In the genomic region with DNA sequence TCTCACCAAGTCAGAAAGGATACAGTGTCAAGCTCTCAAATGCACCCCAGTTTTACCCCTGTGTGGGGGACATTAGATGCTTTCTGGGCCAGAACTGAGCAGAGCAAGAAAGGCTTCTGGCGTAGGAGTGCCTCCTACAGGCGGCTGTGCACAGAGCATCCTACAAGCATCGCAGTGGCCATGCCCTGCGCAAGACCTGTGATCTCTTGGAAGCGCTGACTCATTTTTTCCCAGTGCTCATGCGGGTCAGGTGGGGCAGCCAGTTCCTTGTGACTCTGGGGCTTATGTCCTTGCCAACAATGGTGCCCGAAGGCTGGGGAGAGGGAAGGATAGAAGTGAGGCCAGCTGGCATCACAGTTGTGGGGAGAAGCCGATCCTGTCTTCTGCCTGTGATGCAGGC, we compare ENCODE assay signal across 10 mouse cellular contexts. TPM values are rescaled to one million over a fixed set of nuclear protein-coding genes. Genes with fewer than 3 reads are reported as not detected.
DNase-seq lines count a peak whose midpoint lies in the region; ATAC-seq and TF ChIP-seq lines count a peak whose summit lies in the region.
"Had no signal": no experiment of that assay in that cellular context is flagged by ENCODE, and none has a peak within 500 bp of the region (broad histone marks: within the 10 kb centered on the region; RNA-seq: fewer than 3 reads in every experiment).

No protein-coding gene starts in this region.

- H3K36me3 ChIP-seq in forebrain, postnatal 0 days (ENCODE audit: insufficient read depth): 0 out of 2 replicates have a peak, but pooled peaks cover 4% of the 10 kb centered on the region
- no peaks in the 10 kb centered on the region for H3K36me3 ChIP-seq in forebrain, embryonic 11.5 days (ENCODE audit: control insufficient read depth, insufficient read depth, low read length)
- H3K36me3 ChIP-seq in midbrain, embryonic 11.5 days (ENCODE audit: control insufficient read depth, insufficient read depth, low read length): no peaks in the 10 kb centered on the region
- no peaks in the 10 kb centered on the region for H3K36me3 ChIP-seq in midbrain, embryonic 10.5 days
- H3K36me3 ChIP-seq: hindbrain, embryonic 15.5 days had no signal

- no peak overlapping the region for H3K4me2 ChIP-seq in forebrain, postnatal 0 days (ENCODE audit: low read depth)
- H3K4me2 ChIP-seq in forebrain, embryonic 11.5 days (ENCODE audit: low read depth, low read length, severe bottlenecking): no peak overlapping the region
- no peak overlapping the region for H3K4me2 ChIP-seq in midbrain, embryonic 11.5 days
- H3K4me2 ChIP-seq: hindbrain, embryonic 15.5 days had no signal

- H3K27me3 ChIP-seq in forebrain, postnatal 0 days (ENCODE audit: insufficient read depth, low read length): no peaks in the 10 kb centered on the region
- no peaks in the 10 kb centered on the region for H3K27me3 ChIP-seq in forebrain, embryonic 11.5 days (ENCODE audit: control insufficient read depth, insufficient read depth, low read length)
- no peaks in the 10 kb centered on the region for H3K27me3 ChIP-seq in midbrain, embryonic 11.5 days (ENCODE audit: control insufficient read depth, insufficient read depth, low read length)
- H3K27me3 ChIP-seq in midbrain, embryonic 10.5 days (ENCODE audit: low read depth, poor library complexity, severe bottlenecking): no peaks in the 10 kb centered on the region
- H3K27me3 ChIP-seq: hindbrain, embryonic 15.5 days had no signal

- H3K4me3 ChIP-seq in forebrain, postnatal 0 days (ENCODE audit: low read depth, low read length): no peak overlapping the region
- H3K4me3 ChIP-seq in forebrain, embryonic 11.5 days (ENCODE audit: low read depth, low read length): no peak overlapping the region
- H3K4me3 ChIP-seq in midbrain, embryonic 11.5 days (ENCODE audit: low read depth, low read length): no peak overlapping the region
- H3K4me3 ChIP-seq in midbrain, embryonic 10.5 days: no peak overlapping the region
- no peak overlapping the region for H3K4me3 ChIP-seq in embryonic fibroblast, embryonic 13.5 days (ENCODE audit: insufficient read depth, low read length)
- H3K4me3 ChIP-seq: hindbrain, embryonic 15.5 days; myocyte had no signal

- TF ChIP-seq POLR2A in embryonic fibroblast, embryonic 13.5 days (IDR thresholded peaks at IDR 0.05; ENCODE audit: low read depth, low read length): no peak

- no peak for ATAC-seq in forebrain, postnatal 0 days
- ATAC-seq in forebrain, embryonic 11.5 days (replicated peaks; ENCODE audit: low FRiP score): no peak
- ATAC-seq in midbrain, embryonic 11.5 days (ENCODE audit: low FRiP score): no peak

- no peaks in the 10 kb centered on the region for H3K9me3 ChIP-seq in forebrain, postnatal 0 days (ENCODE audit: low read length)
- H3K9me3 ChIP-seq in forebrain, embryonic 11.5 days (ENCODE audit: control insufficient read depth, low read length): no peaks in the 10 kb centered on the region
- H3K9me3 ChIP-seq in midbrain, embryonic 11.5 days (ENCODE audit: control insufficient read depth, low read length): no peaks in the 10 kb centered on the region
- H3K9me3 ChIP-seq in midbrain, embryonic 10.5 days (replicated peaks): no peaks in the 10 kb centered on the region
- H3K9me3 ChIP-seq: hindbrain, embryonic 15.5 days had no signal

- DNase-seq in forebrain, postnatal 0 days: no peak
- DNase-seq in forebrain, embryonic 11.5 days (ENCODE audit: low spot score): no peak
- DNase-seq in midbrain, embryonic 11.5 days (ENCODE audit: low spot score, missing footprints): peak; percentile 81
- no peak for DNase-seq in midbrain, embryonic 10.5 days (ENCODE audit: low spot score)
- DNase-seq in adrenal gland, postnatal 25 days: peak; percentile 74
- peak; percentile 35 for DNase-seq in naive thymus-derived CD4-positive, alpha-beta T cell, adult 2 months (ENCODE audit: low read depth)
- DNase-seq in ovary, postnatal 14 days (ENCODE audit: low spot score): no peak

- no peak overlapping the region for H3K9ac ChIP-seq in forebrain, postnatal 0 days
- no peak overlapping the region for H3K9ac ChIP-seq in forebrain, embryonic 11.5 days (ENCODE audit: low read length)
- no peak overlapping the region for H3K9ac ChIP-seq in midbrain, embryonic 11.5 days (ENCODE audit: low read length)
- H3K9ac ChIP-seq: hindbrain, embryonic 15.5 days had no signal

- H3K4me1 ChIP-seq in forebrain, postnatal 0 days (ENCODE audit: insufficient read depth): no peaks in the 10 kb centered on the region; the same call in 1 of the 2 replicates
- H3K4me1 ChIP-seq in forebrain, embryonic 11.5 days (replicated peaks; ENCODE audit: control insufficient read depth, insufficient read depth, low read length): peaks cover 5% of the 10 kb centered on the region; the same call in 1 of the 2 replicates
- peaks cover 3% of the 10 kb centered on the region; the same call in 1 of the 2 replicates for H3K4me1 ChIP-seq in midbrain, embryonic 11.5 days (ENCODE audit: control insufficient read depth, insufficient read depth, low read length)
- peaks cover 10% of the 10 kb centered on the region for H3K4me1 ChIP-seq in midbrain, embryonic 10.5 days
- H3K4me1 ChIP-seq in embryonic fibroblast, embryonic 13.5 days (ENCODE audit: control insufficient read depth, insufficient read depth, low read length): no peaks in the 10 kb centered on the region

- 50% methylated on average over 8 of the region's 8 CpGs for WGBS in forebrain, postnatal 0 days
- WGBS in forebrain, embryonic 11.5 days: 51% methylated on average over 8 of the region's 8 CpGs
- WGBS in midbrain, embryonic 11.5 days: 57% methylated on average over 8 of the region's 8 CpGs
- 53% methylated on average over 8 of the region's 8 CpGs for WGBS in midbrain, embryonic 10.5 days

- TF ChIP-seq CTCF in forebrain, postnatal 0 days (IDR thresholded peaks at IDR 0.05; ENCODE audit: low read depth): peak; percentile 68
- TF ChIP-seq CTCF in embryonic fibroblast, embryonic 13.5 days (IDR thresholded peaks at IDR 0.05; ENCODE audit: borderline replicate concordance, insufficient read depth, low read length): peak; percentile 54; the same call in 1 of the 2 replicates

- H3K27ac ChIP-seq in forebrain, postnatal 0 days (ENCODE audit: low read depth, low read length): no peak overlapping the region
- H3K27ac ChIP-seq in forebrain, embryonic 11.5 days (ENCODE audit: low read depth, low read length): no peak overlapping the region
- no peak overlapping the region for H3K27ac ChIP-seq in midbrain, embryonic 11.5 days (ENCODE audit: low read depth, low read length)
- no peak overlapping the region for H3K27ac ChIP-seq in midbrain, embryonic 10.5 days (replicated peaks)
- H3K27ac ChIP-seq in embryonic fibroblast, embryonic 13.5 days (ENCODE audit: insufficient read depth, low read length): no peak overlapping the region
- H3K27ac ChIP-seq: hindbrain, embryonic 15.5 days had no signal

RNA-seq across cellular contexts. Expression of a gene that starts 54.6 kb away (rescaled TPM):
- 46.4 and 58.7 TPM in 2 replicates for total RNA-seq in forebrain, postnatal 0 days (2014; rRNA removed)
- polyA plus RNA-seq in forebrain, postnatal 0 days (2015; fragmentation: Nextera tagmentation; extraction: Ambion mirVana): 15.8 and 27.0 TPM in 2 replicates
- 1.5 and 2.2 TPM in 2 replicates for polyA plus RNA-seq in forebrain, embryonic 11.5 days (2014; fragmentation: Nextera tagmentation; extraction: Ambion mirVana)
- 2.0 TPM in 2 replicates for polyA plus RNA-seq in midbrain, embryonic 11.5 days (2014; fragmentation: Nextera tagmentation; extraction: Ambion mirVana)
- 1.7 and 2.9 TPM in 2 replicates for polyA plus RNA-seq in midbrain, embryonic 10.5 days (2016; fragmentation: Nextera tagmentation; extraction: Ambion mirVana)
- 399 and 527 TPM in 2 replicates for total RNA-seq in adrenal gland, postnatal 25 days (2021)
- polyA plus RNA-seq in embryonic fibroblast, embryonic 13.5 days (2011; ENCODE audit: insufficient read length, low read depth, missing spikeins): not detected in 2 replicates

Comparison
In these comparisons a context has a peak if more than half of its experiments do, and no peak if none do; other contexts are left out.
1. DNase-seq: peak in midbrain, embryonic 11.5 days (single experiment), adrenal gland, postnatal 25 days (single experiment) and naive thymus-derived CD4-positive, alpha-beta T cell, adult 2 months (single experiment); none in forebrain, postnatal 0 days (single experiment), forebrain, embryonic 11.5 days (single experiment), midbrain, embryonic 10.5 days (single experiment) and ovary, postnatal 14 days (single experiment).